Mouse (Mus musculus): Measurements from ENCODE around the gene Ppp2r3c.

GRCm38 (mm10) chr12:55315192-55315591 is 12.4 kb upstream of the Ppp2r3c start:
- TF ChIP-seq GATA1 (IDR thresholded peaks at IDR 0.05; ENCODE audit: low read length): no peak
- no peak for TF ChIP-seq TAL1 (IDR thresholded peaks at IDR 0.05; ENCODE audit: low read length)

All from erythroblast, embryonic 14.5 days (primary cell).